Mouse (Mus musculus): ENCODE measurements around the gene Abl1.

Abl1 gene

DNA sequence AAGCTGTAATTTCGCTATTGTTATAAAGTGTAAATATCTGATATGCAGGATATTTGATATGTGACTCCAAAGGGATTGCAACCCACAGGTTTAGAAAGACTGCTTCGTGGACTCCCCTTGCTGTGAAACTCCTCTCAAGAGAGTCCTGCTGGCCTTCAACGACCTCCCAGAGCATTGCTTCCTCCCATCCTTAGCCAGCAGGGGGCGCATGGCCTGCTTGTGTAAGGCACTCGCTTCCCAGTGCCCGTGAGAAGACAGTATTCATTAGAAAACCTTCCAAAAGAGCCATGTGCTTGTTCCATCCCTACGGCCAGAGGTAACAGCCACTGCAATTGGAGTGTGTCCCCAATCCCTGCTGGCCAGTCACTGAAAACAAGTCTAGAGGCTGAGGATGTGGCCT is 98.9 kb downstream of the Abl1 start:
- DNase-seq (ENCODE audit: low spot score in 2 of 2) = peak; percentile 57 to 74

DNA sequence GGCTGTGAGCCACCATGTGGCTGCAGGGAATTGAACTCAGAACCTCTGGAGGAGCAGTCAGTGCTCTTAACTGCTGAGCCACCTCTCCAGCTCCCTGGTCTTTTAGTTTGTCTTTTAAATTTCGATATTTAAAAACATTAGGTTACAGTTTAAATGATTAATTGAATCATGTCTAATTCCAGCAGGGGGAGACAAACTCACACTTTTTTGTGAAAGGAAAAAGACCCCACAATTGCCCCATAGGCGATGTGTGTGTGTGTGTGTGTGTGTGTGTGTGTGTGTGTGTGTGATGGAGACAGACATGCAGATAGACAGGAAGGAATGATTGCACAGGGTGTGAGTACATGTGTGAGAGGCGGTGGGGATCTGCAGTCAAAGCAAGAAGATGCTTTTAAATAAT is 100.1 kb downstream of the Abl1 start:
- DNase-seq (ENCODE audit: low spot score in 2 of 2) = no peak

DNA sequence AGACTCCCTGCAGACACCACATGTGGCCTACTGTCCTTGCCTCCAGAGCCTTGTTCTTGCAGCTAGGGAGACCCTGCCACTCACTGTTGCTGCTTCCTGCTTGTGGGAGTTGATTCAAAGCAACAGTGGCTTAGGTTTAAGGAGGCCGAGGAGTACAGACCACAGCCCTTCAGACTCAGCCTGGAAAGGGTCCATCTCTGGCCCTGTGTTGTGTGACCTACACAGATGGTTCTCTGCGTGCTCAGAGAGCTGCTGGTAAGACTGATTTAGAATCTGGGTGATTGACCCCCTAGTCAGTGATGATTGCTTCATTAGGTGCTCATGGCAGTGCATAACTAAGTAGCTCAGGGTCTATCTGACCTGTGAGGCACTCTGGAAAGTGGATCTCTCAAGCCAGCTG is 101.0 kb downstream of the Abl1 start:
- no peak for DNase-seq (ENCODE audit: low spot score in 2 of 2)

DNA sequence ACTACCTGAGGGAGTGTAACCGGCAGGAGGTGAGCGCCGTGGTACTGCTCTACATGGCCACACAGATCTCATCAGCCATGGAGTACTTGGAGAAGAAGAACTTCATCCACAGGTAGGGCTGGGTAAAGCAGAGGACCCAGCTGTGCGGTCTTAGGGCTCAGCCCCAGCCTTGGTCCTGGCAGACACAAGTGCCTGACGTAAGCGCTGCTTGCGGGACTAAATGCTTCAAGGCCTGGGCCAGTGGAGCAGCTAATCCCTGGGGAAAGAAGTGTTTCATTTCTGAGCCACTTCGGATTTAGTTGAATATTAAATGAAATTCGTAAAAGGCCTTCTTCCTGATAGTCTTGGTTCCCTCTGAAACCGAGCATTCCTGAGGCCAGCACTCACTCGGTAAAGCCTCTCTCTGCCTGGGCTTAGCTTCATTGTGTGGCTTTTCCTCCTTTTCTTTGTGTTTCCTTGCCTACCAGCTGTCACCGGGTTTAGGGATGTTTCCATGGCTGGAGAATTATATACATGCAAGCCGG is 102.6 kb downstream of the Abl1 start:
- DNase-seq (ENCODE audit: low spot score in 2 of 2) = no peak

DNA sequence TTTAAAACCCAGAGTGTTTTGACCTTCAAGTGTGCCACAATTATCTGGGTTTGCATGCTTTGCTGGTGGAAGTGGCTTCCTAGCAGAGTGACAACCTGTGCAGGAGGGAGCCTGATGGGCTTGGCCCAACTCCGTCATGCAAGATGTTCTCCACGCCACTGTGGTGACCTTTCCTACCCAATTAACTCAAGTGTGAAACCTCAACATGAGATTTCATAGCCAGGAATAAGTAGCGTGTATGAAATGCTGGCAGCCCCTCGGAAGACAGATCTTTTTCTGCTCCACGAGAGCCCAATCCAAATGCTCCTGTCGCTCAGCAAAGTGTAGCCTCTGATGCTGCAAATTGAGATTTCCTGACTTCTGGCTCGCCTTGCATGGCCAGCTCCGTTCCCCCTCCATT is 103.1 kb downstream of the Abl1 start:
- DNase-seq (ENCODE audit: low spot score in 2 of 2) = no peak

DNA sequence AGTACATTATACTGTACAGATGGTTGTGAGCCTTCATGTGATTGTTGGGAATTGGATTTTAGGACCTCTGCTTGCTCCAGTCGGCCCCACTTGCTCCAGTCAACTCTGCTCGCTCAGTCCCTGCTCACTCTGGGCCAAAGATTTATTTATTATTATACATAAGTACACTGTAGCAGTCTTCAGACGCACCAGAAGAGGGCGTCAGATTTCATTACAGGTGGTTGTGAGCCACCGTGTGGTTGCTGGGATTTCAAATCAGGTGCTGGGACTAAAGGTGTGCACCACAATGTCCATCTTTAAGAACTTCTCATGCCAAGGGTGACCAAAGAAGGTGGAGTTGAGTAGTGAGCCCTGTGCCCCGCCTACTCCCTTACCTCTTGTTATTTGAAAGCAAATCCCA is 104.4 kb downstream of the Abl1 start:
- DNase-seq (ENCODE audit: low spot score in 2 of 2) = no peak

DNA sequence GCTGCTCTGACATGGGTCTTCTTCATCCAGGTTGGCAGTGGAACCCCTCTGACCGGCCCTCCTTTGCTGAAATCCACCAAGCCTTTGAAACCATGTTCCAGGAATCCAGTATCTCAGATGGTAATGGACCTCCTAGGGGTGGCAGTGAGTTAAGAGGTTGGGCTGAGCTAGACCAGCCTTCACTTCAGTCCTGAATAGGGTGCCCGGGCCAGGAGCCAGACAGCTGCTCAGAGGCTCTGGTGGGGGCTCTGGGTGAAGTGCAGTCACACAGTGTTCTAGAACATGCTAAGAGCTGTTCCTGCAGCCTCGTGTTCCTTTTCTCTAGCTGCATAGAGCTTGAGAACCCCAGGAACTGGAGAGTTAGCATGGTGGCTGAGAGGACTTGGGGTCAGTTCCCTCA is 108.8 kb downstream of the Abl1 start:
- no peak for DNase-seq (ENCODE audit: low spot score in 2 of 2)

DNA sequence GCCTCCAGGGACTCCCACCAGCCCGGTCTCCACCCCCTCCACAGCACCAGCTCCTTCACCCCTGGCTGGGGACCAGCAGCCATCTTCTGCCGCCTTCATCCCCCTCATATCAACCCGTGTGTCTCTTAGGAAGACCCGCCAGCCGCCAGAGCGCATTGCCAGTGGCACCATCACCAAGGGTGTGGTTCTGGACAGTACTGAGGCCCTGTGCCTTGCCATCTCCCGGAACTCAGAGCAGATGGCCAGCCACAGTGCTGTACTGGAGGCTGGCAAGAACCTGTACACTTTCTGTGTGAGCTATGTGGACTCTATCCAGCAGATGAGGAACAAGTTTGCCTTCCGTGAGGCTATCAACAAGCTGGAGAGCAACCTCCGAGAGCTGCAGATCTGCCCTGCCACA is 113.2 kb downstream of the Abl1 start:
- DNase-seq (ENCODE audit: low spot score in 2 of 2) = no peak

DNA sequence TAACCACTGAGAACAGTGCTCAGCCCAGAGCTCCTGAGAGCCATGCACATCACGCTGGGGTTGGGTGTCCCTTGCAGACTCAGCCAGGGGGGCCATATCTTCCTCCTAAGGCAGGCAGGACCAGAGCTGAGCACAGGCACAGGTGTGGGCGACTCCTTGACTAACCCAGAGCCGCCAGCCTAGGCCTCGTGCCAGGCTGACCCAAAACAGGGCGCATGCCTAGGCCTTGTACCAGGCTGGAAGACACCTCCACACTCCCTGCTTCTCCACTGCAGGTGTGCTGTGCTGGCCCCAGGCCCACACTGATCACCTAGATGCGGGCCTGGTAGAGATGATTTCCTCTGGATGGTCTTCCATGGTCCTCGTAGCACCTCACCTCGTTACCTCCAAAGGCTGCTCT is 114.6 kb downstream of the Abl1 start:
- no peak for DNase-seq (ENCODE audit: low spot score in 2 of 2)

DNA sequence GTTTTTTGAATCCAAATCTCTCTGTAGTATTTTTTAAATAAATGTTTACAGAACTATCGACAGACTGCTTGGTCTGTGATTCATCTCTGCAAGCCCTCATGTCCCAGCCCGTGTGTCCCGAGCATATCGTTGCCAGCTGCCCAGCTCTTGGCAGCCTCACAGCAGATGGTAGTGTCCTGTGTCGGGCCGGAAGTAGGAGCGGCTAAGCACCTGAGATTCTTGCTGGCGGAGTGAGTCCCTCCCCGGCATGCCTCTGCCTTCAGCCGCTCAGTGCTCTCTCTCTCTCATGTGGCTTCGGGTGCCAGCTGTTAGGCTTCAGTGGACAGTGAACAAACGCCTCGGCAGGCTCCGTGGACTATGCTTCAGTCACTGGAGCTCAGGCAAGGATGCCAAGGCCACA is 115.3 kb downstream of the Abl1 start:
- DNase-seq (ENCODE audit: low spot score in 2 of 2) = no peak

DNA sequence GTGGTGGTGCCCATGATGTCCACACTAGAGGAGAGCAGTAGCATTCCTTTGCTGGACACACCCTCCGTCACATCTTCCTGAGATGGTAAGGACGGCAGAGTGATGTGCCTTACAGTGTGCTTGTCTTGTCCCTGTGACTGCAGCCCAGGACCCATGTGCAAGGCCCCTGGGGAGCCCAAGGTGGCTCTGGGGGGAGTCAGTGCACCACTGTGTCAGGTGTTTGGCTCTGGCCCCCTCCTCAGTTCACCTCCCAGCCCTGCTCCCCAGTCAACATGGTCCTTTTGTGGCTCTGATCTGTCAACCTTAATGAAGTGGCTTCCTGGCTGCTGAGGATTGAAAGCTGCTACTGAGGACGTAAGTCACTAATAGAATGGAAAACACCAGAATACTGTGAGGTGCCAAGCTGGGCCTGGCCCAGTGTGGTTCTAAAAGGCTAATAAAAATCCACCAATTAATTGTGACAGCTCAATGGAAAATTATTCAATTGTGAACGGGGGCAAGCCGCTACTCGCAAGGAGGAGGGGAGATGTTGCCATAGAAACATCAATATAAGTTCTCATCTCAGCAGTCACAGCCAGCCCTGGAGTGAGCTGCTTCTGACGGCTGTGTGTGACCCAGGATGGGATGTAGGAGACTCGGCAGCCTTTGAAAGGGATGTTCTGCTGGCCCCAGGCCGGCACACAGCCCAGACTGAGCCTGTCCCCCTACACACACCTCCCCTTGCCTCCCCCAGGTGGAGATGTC is 118.6 kb downstream of the Abl1 start:
- no peak for DNase-seq (ENCODE audit: low spot score in 2 of 2)

DNA sequence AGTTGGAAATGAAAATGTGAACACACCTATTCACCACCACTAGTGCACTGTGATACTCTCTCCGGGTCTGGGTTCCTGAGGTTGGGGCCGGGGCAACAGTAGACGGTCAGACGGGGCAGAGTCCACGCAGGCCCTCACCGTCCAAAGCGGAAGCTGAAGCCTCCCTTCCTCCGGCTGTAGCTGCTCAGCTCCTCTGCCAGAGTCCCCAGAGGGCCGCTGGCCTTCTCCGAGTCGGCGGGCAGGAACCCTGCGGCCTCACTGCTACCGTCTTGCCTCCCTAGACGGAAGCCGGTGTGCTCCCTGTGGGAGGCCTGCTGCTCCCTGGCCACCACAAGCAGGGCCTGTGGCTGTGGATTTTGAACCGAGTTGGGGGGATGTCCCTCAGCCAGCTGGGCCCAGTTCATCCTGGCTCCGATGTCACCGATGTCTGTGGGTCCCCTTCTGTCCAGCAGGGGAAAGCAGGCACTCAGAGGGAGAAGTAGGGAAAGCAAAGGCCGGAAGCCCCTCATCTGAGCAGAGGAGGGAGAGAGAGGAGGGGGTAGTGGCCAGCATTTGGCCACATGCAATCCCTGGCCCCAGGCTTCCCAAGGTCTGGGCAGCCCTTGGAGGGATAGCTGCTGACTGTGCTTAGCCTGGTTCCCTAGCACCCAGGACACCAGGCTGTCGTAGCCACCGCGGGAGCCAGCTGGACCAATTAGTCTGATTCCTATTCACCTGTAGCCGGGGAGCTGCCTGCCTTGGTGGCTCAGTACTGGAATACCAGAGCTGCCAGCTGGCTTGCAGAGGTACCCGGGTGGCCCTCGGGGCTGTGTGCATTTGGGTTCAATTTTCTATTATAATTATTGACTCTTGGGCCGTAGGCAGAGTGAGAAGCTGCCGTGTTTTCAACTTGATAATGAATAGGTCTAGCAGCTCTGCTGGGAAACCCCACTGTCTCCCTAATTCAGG is 120.5 kb downstream of the Abl1 start:
- DNase-seq (ENCODE audit: low spot score in 2 of 2) = no peak

DNA sequence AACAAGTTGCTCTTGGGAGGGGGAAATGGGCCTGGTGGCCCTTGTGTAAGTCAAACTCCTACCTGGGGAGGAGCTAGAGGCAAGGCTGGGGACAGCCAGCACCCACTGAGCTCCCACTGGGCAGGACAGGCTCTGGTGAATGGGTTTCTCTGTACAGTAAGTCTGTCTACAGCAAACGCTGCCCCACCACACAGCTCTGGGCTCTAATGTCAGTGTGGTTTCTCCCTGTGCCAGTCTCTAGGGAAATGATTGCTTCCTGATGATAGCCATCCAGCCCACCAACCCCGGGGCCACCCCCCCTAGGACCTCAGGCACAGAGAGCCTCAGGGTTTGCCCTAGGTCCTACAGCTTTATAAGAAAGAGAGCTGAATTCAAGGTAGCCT is 121.2 kb downstream of the Abl1 start:
- DNase-seq (ENCODE audit: low spot score in 2 of 2) = no peak

DNA sequence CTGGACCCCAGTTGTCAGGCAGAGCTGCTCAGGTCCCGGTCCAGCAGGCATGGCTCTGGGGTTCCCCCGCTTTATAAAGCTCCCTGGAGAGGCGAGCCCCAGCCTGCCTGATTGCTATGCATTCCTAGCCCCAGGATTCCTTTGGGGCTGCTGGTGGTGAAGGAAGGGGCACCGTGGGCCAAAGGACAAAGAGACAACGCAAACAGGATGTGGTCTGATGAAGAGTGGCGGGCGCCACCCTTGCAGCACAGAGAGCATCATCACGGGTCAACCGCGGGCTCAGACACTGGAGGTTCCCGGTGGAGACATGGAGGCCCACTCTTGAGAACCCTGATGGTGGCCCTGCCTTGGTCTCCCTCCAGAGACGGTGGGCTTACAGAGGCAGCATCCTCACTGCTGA is 122.3 kb downstream of the Abl1 start, which contains the start of gene Qrfp:
TSS of gene Qrfp (minus strand) at position 137 of the 400 bp plus-strand sequence.
- DNase-seq (ENCODE audit: low spot score in 2 of 2) = no peak

DNA sequence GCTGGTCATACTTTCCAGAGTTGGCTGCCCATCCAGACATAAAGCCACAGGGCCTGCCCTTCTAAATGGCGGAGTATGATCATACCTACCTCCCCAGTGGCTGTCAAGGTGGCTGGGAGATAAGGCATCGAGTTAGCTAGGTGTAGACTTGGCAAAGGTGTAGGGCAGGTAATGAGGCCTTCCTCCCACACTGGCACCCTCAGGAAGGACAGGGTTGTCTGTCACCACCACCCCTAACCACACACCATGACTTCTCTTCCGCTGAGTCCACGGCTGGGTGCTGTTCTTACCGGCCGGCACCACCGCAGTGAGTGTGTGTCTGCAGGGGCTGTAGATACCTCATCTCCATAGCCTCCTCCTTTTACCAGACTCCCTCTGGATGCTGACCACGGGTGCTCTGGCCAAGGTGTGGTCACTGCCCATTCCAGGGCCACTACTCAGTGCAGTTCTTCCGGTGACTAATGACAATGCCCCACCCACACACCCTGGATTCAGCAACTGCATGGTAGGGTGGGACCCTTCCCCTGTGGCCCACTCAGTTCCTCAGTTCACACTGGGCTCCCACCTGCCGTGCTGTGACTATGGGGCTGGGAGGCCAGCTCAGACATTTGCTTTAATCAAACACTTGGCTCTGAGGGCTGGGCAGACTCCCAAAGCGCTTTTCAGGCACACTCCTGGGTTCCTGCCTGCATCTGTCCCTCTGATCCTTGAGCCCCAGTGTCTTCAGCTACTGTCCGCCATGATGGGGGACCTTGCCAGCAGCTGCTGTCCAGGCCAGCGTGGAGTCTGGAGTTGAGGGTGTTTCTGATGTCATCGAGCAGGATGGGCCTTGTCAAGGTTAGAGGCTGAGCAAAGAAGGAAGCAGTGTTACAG is 123.1 kb downstream of the Abl1 start:
- peak in 1 of 2 experiments; percentile 25 for DNase-seq (ENCODE audit: low spot score in 2 of 2)

DNA sequence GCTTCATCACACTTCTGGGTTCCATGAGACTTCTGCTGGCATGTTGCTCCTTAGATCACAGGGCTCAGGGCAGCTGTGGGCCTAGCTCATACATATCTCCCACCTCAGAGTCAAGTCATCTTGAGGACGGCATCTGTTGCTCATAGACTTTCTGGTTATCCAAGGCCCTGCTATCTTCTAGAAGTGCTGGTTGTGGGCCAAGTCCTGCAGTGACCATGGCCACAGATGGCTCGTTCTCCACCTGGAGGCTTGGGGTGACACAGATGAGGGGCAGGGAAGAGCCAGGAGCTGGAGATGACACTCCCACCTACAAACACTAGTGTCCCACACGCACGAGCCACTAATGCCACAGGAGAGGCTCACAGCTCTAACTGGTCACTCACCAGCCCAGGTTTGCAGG is 125.5 kb downstream of the Abl1 start:
- no peak for DNase-seq (ENCODE audit: low spot score in 2 of 2)

DNA sequence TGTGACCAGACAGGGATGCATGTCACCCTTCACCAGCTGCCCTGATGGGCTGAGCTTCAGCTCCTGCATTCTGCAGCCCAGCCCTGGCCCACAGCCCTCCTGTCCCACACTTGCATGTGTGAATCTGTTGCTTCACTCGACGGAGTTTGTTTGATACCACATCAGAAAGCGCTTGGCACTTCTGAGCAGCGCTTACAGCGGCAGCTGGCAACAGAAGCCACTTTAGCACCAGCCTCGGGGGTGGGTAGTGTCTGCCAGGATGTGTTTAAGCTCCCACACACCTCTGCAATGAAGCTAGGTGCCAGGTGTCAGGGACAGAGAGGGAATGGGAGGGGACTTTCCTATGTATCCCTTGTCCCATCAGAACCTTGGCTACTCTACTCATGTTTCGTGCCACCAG is 126.5 kb downstream of the Abl1 start:
- no peak for DNase-seq (ENCODE audit: low spot score in 2 of 2)

DNA sequence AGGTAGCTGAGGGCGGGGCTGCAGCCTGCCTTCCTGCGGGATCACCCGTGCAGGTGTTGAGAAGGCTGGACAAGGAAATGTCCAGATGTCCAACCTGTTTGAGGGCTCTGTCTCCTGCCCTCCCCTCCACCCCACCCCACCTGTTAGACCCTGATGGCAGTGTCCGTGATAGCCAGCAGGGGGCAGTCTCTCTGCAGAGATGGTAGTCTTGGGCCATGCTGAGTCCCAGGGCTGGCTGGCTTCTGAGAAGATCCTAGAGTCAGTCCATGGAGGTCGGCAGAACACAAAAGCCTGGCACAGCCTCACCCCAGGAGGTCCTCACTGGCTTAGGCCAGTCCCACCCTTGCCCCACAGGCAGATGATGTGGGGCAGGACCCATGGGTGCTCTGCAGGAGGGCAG is 127.2 kb downstream of the Abl1 start:
- peak; percentile 37 to 68 for DNase-seq (ENCODE audit: low spot score in 2 of 2)

DNA sequence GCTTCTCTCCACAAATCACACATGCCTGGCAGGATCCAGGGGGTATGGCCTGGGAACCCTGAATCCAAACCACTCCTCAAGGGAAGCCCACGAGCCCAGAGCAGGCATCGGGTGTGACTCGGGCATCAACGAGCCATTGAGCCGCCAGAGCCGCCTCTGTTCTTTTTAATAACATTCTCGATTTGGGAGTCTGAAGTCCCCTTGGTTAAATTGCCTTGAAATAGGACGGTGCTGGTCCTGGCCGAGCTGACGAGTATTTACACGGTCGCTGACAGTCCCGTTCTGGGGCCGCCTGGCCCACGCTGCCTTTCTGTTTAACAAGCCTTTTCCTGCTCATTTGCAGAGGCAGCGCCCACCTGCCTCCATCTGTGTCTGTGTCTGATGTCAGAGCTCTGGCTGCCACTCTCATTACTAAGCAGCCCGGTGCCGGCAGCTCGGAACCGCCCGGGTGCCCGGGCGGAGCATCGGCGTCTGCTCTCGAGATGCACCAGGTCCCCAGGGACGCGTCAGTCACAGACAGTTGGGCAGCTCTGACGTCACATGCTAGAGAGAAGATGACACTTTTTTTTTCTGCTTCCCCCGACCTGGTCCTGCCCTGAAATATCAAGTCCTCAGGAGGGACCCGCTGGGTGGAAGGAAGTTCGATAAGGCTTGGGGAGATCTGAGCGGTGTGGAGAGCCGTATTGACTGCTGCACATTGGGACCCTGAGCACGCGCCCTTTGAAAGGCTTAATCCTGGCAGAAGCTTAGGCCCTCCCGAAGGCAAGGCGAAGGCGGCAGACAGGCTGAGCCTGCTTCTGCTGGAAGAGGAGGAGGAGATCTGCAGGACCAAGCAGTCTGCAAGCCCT is 134.6 kb downstream of the Abl1 start:
- peak; percentile 43 to 63 for DNase-seq (ENCODE audit: low spot score in 2 of 2)

DNA sequence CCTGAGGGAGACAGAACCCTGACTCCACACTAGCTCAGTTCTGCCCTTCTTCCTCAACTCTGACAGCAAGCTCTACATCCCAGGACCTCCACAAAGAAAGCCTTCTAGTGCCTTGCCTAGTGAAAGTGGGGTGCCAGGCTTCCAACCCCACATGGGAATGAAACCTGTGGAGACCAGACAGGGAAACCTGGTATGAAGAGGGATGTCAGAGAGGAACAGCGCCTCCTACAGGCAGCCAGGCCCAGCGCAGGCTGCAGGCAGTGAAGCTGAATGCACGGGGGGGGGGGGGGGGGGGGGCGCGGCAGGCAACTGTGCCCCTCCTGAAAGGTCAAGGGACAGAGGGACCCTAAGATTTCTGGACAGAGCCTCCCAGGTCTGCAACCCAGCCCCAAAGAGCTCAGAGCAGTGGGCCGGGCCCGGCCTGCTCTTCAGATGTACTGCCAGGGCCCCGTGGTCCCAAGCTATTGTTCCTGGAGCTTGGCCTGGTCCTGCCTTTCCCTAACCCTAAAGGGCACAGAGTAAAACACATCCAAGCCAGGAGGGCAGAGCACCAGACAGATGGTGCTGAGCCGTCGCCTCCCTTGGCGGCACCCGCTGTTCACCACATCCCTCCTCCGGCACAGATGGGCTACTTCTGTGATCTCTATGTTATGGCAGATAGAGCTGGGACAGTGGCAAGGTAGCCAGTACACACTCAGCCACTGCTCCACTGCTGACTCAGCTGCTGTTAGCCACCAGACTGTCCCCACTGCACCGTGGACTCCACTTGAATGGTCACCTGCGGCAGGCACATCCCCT is 136.0 kb downstream of the Abl1 start:
- peak in 1 of 2 experiments; percentile 29 for DNase-seq (ENCODE audit: low spot score in 2 of 2)
